Mouse (Mus musculus) heart, embryonic 13.5 days (tissue): ENCODE results near the gene Cdh4. TPM values are rescaled to one million over a fixed set of nuclear protein-coding genes. Genes with fewer than 3 reads are reported as not detected.
A peak's percentile ranks its signal among the peaks of the same experiment; 100 is the strongest.

Experiments used
- ATAC-seq: fragments of 200-750 bp; cut with Nextera tagmentation; 2 replicates; pipeline ENCODE4 v1.8.0; 2017; ENCODE audit warnings: moderate TSS enrichment; ENCODE audit not compliant: insufficient number of reproducible peaks, low FRiP score, low TSS enrichment; ENCODE audit errors: extremely low read depth
- H3K27ac ChIP-seq: fragments of 300-500 bp; sonication (generic); replicated peaks from 2 replicates; pipeline ENCODE4 v1.5.1; 2015; ENCODE audit warnings: moderate library complexity, mild to moderate bottlenecking, inconsistent platforms
- H3K27me3 ChIP-seq: fragments of 300-500 bp; sonication (generic); replicated peaks from 2 replicates; pipeline ENCODE4 v1.6.1; 2015; ENCODE audit warnings: mild to moderate bottlenecking, inconsistent platforms
- H3K36me3 ChIP-seq: fragments of 300-500 bp; sonication (generic); 2 replicates; pipeline ENCODE4 v1.6.1; 2015; ENCODE audit warnings: mild to moderate bottlenecking, inconsistent platforms
- H3K4me1 ChIP-seq: fragments of 300-500 bp; sonication (generic); 2 replicates; pipeline ENCODE4 v1.6.1; 2015; ENCODE audit warnings: inconsistent platforms
- H3K4me2 ChIP-seq: fragments of 300-500 bp; sonication (generic); 2 replicates; pipeline ENCODE4 v1.6.1; 2015; ENCODE audit warnings: inconsistent platforms, mild to moderate bottlenecking, moderate library complexity
- H3K4me3 ChIP-seq: fragments of 300-500 bp; sonication (generic); 2 replicates; pipeline ENCODE4 v1.5.1; 2015; ENCODE audit warnings: moderate library complexity, mild to moderate bottlenecking, inconsistent platforms
- H3K9ac ChIP-seq: fragments of 300-500 bp; sonication (generic); 2 replicates; pipeline ENCODE4 v1.6.1; 2015; ENCODE audit warnings: inconsistent platforms, mild to moderate bottlenecking, moderate library complexity
- H3K9me3 ChIP-seq: fragments of 300-500 bp; sonication (generic); 2 replicates; pipeline ENCODE4 v1.6.1; 2016; ENCODE audit warnings: inconsistent platforms
- WGBS: fragments of 180-500 bp; shearing (Covaris S2); methylation state at CpG from one replicate; pipeline ENCODE4 v1.1.7; 2015; ENCODE audit warnings: mixed read lengths; 5-methylcytosine and 5-hydroxymethylcytosine counted together
- polyA plus RNA-seq: library from polyadenylated mRNA; unstranded; fragments of >200 nt; fragmentation: Nextera tagmentation; extraction: Ambion mirVana; gene quantifications from 2 replicates; pipeline ENCODE4 v1.2.1, GENCODE M21; 2015

Gene Cdh4
- polyA plus RNA-seq, 1 experiment from 2014 or later: 1.4 TPM

DNA sequence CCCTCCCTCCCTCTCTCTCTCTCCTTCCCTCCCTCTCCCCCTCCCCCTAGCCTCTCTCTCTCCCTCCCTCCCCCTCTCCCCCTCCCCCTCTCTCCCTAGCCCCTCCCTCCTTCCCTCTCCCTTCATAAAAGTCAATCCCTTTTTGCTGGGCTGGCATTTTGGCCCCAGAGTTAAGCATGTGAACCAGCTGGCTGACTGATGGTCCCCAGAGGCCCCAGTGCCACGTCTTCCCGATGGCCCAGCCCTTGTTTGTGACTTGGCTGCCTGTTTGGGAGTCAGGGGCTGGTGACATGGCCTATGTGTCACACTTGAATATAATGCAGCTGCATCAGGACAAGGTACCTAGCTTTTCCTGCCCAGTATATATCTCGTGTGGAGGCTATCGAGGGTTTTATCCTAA lies 96.3 kb downstream of the Cdh4 start:
- no peak overlapping the region for H3K4me2 ChIP-seq
- H3K27me3 ChIP-seq: peaks cover 11% of the 10 kb centered on the region
- ATAC-seq: no peak
- H3K27ac ChIP-seq: no peak overlapping the region
- H3K4me1 ChIP-seq: no peaks in the 10 kb centered on the region
- no peak overlapping the region for H3K4me3 ChIP-seq
- WGBS: 46% methylated on average over 4 of the region's 4 CpGs
- H3K36me3 ChIP-seq: no peaks in the 10 kb centered on the region
- H3K9ac ChIP-seq: no peak overlapping the region
- H3K9me3 ChIP-seq: 0 out of 2 replicates have a peak, but pooled peaks cover 6% of the 10 kb centered on the region

DNA sequence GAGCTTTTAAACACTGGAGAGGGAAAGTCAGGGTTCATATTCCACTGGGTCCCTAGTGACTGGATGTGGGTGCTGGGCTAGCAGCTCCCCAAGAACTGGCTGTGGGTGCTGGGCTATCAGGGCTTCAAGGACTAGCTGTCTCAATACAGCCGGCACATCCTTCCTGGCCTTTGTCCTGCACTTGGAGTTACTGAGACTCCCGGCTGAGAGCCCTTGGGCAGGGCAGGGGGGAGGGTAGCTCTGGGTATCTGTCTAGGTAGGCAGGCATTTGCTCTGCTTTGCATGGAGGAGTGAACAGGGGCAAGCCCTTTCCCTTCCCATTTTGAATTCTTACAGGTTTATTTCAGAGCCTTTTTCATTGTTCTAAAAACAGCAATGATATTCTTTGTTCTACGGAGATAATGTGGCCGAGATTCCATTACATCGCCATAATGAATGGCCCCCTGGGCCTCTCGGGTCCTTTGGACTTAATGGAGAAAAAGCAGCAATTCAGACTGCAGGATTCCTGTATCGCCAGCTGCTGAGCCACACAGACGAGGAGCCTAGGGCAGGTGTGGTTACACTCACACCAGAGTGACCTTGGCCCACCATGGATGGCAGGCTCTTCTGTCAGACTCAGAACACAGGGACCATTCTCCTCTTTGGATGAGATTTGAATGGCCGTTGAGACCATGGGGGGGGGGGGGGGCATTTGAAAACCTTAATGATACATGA lies 97.5 kb downstream of the Cdh4 start:
- no peak overlapping the region for H3K4me2 ChIP-seq
- WGBS: 42% methylated on average over 9 of the region's 9 CpGs

DNA sequence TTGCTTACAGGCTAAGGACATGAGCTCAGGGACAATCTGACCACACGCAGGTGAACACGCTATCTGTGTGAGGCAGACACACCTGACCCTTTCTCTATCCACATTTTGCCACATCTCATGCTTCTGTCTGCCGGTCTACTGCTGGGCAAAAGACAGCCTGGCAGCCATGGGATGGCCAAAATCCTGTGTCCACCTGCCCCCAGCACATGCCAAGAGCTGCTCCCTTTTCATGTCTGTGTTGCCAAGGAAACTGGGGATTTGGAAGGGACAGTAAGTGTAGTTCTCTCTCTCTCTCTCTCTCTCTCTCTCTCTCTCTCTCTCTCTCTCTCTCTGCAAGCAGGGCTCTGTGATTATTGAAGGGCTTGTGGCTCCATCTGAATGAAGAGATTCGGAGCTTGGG lies 98.9 kb downstream of the Cdh4 start:
- Histone ChIP-seq H3K4me1 (no peaks in the 10 kb centered on the region), H3K9me3 (peaks cover 6% of the 10 kb centered on the region; the same call in 1 of the 2 replicates), H3K27ac (no peak overlapping the region), H3K9ac (no peak overlapping the region), H3K36me3 (no peaks in the 10 kb centered on the region), H3K27me3 (peaks cover 11% of the 10 kb centered on the region), H3K4me3 (no peak overlapping the region), H3K4me2 (no peak overlapping the region)
- WGBS: 89% methylated on average over 4 of the region's 4 CpGs
- ATAC-seq: no peak

More for the DNA sequence above, 97.5 kb downstream of the Cdh4 start:
- H3K27me3 ChIP-seq: peaks cover 11% of the 10 kb centered on the region
- no peaks in the 10 kb centered on the region for H3K36me3 ChIP-seq
- no peaks in the 10 kb centered on the region for H3K4me1 ChIP-seq
- 0 out of 2 replicates have a peak, but pooled peaks cover 6% of the 10 kb centered on the region for H3K9me3 ChIP-seq
- no peak overlapping the region for H3K9ac ChIP-seq
- no peak overlapping the region for H3K4me3 ChIP-seq
- ATAC-seq: no peak
- no peak overlapping the region for H3K27ac ChIP-seq

DNA sequence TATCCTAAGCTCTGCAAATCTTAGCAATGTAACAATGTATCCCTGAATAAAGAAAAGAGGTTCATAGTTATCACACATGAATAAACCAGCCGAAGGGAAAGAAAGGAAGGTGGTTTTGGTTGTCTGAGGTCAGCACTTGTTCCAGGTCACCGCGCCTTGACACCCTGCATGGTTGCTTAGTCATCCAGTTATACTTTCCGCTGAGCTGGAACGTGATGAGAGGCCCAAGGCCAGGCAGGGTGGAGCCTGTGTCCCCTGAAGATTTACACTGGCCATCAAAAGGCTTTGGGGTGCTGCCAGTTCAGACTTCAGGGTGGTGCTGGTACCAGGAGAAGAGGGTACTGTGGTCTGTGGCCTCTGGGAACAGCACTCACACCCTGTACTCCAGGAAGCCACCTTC lies 105.4 kb downstream of the Cdh4 start:
- 74% methylated on average over 5 of the region's 5 CpGs for WGBS
- Histone ChIP-seq H3K4me2 (no peak overlapping the region), H3K27ac (no peak overlapping the region), H3K36me3 (no peaks in the 10 kb centered on the region), H3K9ac (no peak overlapping the region), H3K9me3 (peaks cover 4% of the 10 kb centered on the region; the same call in 1 of the 2 replicates), H3K4me3 (no peak overlapping the region), H3K4me1 (no peaks in the 10 kb centered on the region), H3K27me3 (no peaks in the 10 kb centered on the region)
- no peak for ATAC-seq

DNA sequence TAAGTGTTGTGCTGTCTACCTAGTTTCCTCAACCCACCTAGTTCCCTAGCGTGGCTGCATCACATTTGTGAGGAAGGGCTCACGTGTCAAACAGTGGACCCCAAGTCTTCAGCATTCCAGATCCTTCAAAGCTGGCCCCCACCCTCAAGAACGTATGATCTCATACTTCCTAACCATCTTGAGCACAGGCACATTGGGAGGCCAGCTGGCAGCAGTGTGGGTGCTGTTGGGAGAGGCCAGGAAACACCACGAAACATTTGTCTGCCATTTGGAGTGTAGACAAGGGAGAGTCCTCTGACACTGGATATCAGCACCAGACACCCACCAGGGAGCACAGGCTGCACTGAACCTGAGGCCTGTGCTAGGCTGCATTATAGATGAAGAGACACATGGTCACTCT lies 113.7 kb downstream of the Cdh4 start:
- Histone ChIP-seq H3K9me3 (no peaks in the 10 kb centered on the region), H3K27me3 (peaks cover 9% of the 10 kb centered on the region; the same call in 1 of the 2 replicates), H3K36me3 (no peaks in the 10 kb centered on the region), H3K4me2 (no peak overlapping the region), H3K9ac (no peak overlapping the region), H3K4me1 (no peaks in the 10 kb centered on the region), H3K4me3 (no peak overlapping the region), H3K27ac (no peak overlapping the region)
- 68% methylated on average over 4 of the region's 4 CpGs for WGBS
- ATAC-seq: no peak

DNA sequence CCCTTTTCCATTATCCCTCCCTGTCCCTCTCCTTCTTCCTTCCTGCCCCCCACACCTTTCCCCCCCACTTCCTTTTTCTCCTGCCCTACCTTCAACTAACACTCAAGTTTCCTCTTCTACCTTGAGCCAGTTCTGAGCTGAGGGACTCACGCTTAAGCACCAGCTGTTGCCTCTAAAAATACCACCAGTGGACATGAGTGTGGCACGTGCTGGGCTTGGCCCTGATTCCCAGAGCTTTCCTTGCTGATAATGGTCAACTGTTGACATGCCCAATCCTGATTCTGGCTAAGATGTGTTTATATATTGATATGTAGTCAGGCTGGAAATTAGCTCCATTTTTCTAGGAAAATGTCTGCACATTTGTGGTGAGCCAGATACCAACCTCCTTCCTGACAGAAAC lies 120.1 kb downstream of the Cdh4 start:
- H3K9ac ChIP-seq: no peak overlapping the region
- H3K4me3 ChIP-seq: no peak overlapping the region
- H3K27me3 ChIP-seq: peaks cover 42% of the 10 kb centered on the region
- no peak overlapping the region for H3K4me2 ChIP-seq
- ATAC-seq: no peak
- H3K4me1 ChIP-seq: peaks cover 6% of the 10 kb centered on the region; the same call in 1 of the 2 replicates
- whole genome bisulfite sequencing: 13% methylated on average over 2 of the region's 2 CpGs
- H3K9me3 ChIP-seq: no peaks in the 10 kb centered on the region; the same call in 1 of the 2 replicates
- no peaks in the 10 kb centered on the region for H3K36me3 ChIP-seq
- no peak overlapping the region for H3K27ac ChIP-seq

DNA sequence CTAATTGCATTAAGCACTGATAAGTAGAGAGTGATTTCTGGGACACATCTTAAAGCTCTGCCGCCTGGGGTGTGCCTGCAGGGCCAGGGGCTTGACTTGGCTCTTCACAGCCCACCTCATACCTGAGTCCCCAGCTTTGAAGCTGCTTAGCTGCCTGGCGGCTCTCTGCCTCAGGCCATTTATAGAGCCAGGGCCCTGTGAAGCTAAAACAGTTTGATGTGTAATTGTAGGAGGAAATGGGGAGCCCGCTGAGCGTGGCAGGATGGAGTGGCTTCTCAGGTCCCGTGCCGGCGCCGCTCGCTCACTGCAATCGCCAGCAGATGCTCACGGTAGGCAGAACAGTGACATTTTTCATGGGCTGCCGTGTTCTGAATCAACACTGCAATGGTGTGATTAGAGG lies 123.4 kb downstream of the Cdh4 start:
- no peak overlapping the region for H3K27ac ChIP-seq

DNA sequence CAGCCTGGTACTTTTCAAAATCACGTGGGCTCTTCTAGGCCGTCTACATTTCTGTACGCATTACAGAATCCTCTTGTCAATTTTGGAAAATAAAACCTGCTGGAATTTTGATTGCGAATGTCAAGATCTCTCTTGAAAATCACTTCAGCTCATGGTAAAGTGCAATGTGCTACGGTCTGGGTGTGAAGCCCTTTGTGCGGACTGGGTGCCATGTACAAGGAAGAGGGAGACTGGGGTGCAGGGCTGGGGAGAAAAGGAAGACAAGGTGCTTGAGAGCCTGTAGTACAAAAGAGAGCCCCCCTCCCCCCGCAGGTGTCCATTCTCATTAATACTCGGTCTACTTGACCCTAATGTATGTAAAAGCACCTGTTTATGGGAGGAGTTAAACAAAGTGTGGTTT lies 125.7 kb downstream of the Cdh4 start:
- WGBS: 79% methylated on average over 8 of the region's 8 CpGs
- H3K27ac ChIP-seq: no peak overlapping the region
- no peak overlapping the region for H3K4me2 ChIP-seq
- peaks cover 42% of the 10 kb centered on the region for H3K27me3 ChIP-seq
- H3K36me3 ChIP-seq: no peaks in the 10 kb centered on the region
- no peak overlapping the region for H3K4me3 ChIP-seq
- peaks cover 6% of the 10 kb centered on the region; the same call in 1 of the 2 replicates for H3K4me1 ChIP-seq
- no peaks in the 10 kb centered on the region; the same call in 1 of the 2 replicates for H3K9me3 ChIP-seq
- H3K9ac ChIP-seq: no peak overlapping the region
- ATAC-seq: no peak

More for the DNA sequence above, 123.4 kb downstream of the Cdh4 start:
- 4% methylated on average over 12 of the region's 12 CpGs for WGBS
- no peak for ATAC-seq
- peaks cover 6% of the 10 kb centered on the region; the same call in 1 of the 2 replicates for H3K4me1 ChIP-seq
- no peaks in the 10 kb centered on the region; the same call in 1 of the 2 replicates for H3K9me3 ChIP-seq
- H3K27me3 ChIP-seq: peaks cover 37% of the 10 kb centered on the region
- peak overlapping the region; percentile 45 for H3K4me2 ChIP-seq
- H3K4me3 ChIP-seq: no peak overlapping the region
- H3K36me3 ChIP-seq: no peaks in the 10 kb centered on the region
- H3K9ac ChIP-seq: no peak overlapping the region

DNA sequence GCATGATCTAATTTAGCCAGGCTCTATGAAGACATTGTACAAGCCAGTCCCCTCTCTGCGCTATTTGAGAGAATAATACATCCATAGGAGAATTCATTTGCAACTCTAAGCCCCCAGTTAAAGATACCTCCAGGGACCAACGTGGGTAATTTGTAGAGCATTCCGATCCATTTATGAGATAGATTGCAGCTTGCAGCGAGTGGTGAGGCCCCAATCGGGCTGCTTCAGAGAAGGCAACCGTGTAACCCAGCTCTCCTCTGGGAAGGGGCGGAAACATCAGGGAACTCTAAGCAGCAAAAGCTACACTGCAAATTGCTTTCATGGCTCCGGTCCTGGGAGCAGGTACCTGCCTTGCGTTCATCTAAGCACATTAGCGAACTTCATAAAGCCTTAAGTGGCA lies 126.9 kb downstream of the Cdh4 start:
- H3K9ac ChIP-seq: no peak overlapping the region
- H3K9me3 ChIP-seq: no peaks in the 10 kb centered on the region; the same call in 1 of the 2 replicates
- H3K36me3 ChIP-seq: no peaks in the 10 kb centered on the region
- no peak for ATAC-seq
- no peak overlapping the region for H3K4me2 ChIP-seq
- no peak overlapping the region for H3K27ac ChIP-seq
- no peak overlapping the region for H3K4me3 ChIP-seq
- H3K4me1 ChIP-seq: peaks cover 6% of the 10 kb centered on the region; the same call in 1 of the 2 replicates
- 36% methylated on average over 10 of the region's 10 CpGs for WGBS
- peaks cover 36% of the 10 kb centered on the region for H3K27me3 ChIP-seq

DNA sequence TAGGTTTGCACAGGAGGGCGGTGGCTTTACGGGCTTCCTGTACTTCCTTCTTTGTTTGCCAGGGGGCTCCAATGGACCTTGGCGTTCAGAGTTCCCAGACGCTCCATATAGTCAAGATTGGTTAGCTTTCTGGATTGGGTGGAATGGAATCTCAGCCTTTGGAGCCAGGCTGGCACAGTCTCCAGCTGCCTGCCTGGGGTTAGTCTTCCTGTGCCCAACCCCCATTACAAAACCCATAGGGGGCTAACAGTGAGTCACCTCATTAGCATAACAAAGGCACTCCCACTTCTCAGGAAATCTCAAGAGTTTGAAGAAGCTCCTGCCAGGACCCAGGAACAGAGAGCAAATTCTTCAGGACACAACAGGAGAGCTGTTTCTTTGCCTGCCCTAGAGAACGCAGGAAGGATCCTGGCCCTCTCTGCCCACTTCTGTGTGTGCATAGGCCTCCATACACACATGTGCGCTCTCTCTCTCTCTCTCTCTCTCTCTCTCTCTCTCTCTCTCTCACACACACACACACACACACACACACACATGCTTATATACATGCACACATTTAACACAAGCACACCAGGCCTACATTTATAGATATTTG lies 129.0 kb downstream of the Cdh4 start:
- no peak for ATAC-seq
- H3K4me1 ChIP-seq: no peaks in the 10 kb centered on the region
- no peaks in the 10 kb centered on the region; the same call in 1 of the 2 replicates for H3K9me3 ChIP-seq
- no peak overlapping the region for H3K4me3 ChIP-seq
- peaks cover 17% of the 10 kb centered on the region for H3K27me3 ChIP-seq
- 33% methylated on average over 6 of the region's 6 CpGs for WGBS
- H3K4me2 ChIP-seq: no peak overlapping the region
- H3K9ac ChIP-seq: no peak overlapping the region
- H3K36me3 ChIP-seq: no peaks in the 10 kb centered on the region
- no peak overlapping the region for H3K27ac ChIP-seq

DNA sequence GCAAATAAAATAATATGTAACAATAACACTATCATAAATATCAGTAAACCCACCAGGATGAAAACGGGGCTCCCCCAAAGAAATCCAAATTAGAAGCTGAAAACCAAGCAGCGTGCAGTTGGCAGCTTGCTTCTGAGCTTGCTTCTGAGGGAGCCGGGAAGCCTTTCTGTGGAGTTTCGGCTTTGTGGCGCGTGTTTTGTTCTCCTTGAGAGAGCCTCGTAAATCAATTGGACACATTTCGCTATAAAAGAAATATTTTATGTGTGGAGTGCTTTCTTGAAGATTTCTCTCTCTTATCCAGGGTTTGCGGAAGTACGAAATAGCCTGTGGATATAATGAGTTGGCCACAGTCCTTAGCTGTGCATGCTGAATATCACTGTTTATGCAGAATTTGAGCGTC lies 131.1 kb downstream of the Cdh4 start:
- no peak overlapping the region for H3K4me3 ChIP-seq
- no peaks in the 10 kb centered on the region for H3K36me3 ChIP-seq
- no peak for ATAC-seq
- H3K9ac ChIP-seq: no peak overlapping the region
- no peak overlapping the region for H3K4me2 ChIP-seq
- peaks cover 12% of the 10 kb centered on the region; the same call in 1 of the 2 replicates for H3K27me3 ChIP-seq
- no peaks in the 10 kb centered on the region for H3K4me1 ChIP-seq
- WGBS: 82% methylated on average over 11 of the region's 11 CpGs
- no peaks in the 10 kb centered on the region for H3K9me3 ChIP-seq
- H3K27ac ChIP-seq: no peak overlapping the region
